Mouse (Mus musculus) forebrain, embryonic 14.5 days (tissue): ENCODE measurements around the gene Hhipl1. TPM values are rescaled to one million over a fixed set of nuclear protein-coding genes. Genes with fewer than 3 reads are reported as not detected.

Experiments
- ATAC-seq: fragments of 200-750 bp; cut with Nextera tagmentation; 2 replicates; pipeline ENCODE4 v1.8.0; 2017; ENCODE audit warnings: mild to moderate bottlenecking, moderate library complexity
- DNase-seq: peaks from one replicate; pipeline ENCODE4 v3.0.0-alpha.2; 2015; ENCODE audit warnings: low spot score
- H3K27ac ChIP-seq: fragments of 300-500 bp; sonication (generic); 2 replicates; pipeline ENCODE4 v1.5.1; 2014; ENCODE audit warnings: low read depth, mild to moderate bottlenecking, control low read depth, low read length, moderate library complexity
- H3K27me3 ChIP-seq: fragments of 300-500 bp; sonication (generic); replicated peaks from 2 replicates; pipeline ENCODE4 v1.6.1; 2014; ENCODE audit warnings: low read length, control low read depth, mixed read lengths; ENCODE audit not compliant: control insufficient read depth, insufficient read depth
- H3K36me3 ChIP-seq: fragments of 300-500 bp; sonication (generic); 2 replicates; pipeline ENCODE4 v1.6.1; 2014; ENCODE audit warnings: low read length, control low read depth; ENCODE audit not compliant: control insufficient read depth, insufficient read depth
- H3K4me1 ChIP-seq: fragments of 300-500 bp; sonication (generic); 2 replicates; pipeline ENCODE4 v1.6.1; 2014; ENCODE audit warnings: antibody characterized with exemption, low read length, control low read depth; ENCODE audit not compliant: control insufficient read depth, insufficient read depth
- H3K4me2 ChIP-seq: fragments of 300-500 bp; sonication (generic); 2 replicates; pipeline ENCODE4 v1.6.1; 2014; ENCODE audit warnings: mild to moderate bottlenecking, control low read depth, low read length
- H3K4me3 ChIP-seq: fragments of 300-500 bp; sonication (generic); 2 replicates; pipeline ENCODE4 v1.5.1; 2014; ENCODE audit warnings: low read depth, low read length, control low read depth
- H3K9ac ChIP-seq: fragments of 300-500 bp; sonication (generic); 2 replicates; pipeline ENCODE4 v1.6.1; 2014; ENCODE audit warnings: mild to moderate bottlenecking, low read length, control low read depth, moderate library complexity
- H3K9me3 ChIP-seq: fragments of 300-500 bp; sonication (generic); replicated peaks from 2 replicates; pipeline ENCODE4 v1.6.1; 2016; ENCODE audit warnings: low read length, control low read depth, mixed read lengths; ENCODE audit not compliant: control insufficient read depth
- WGBS: fragments of 180-500 bp; shearing (Covaris S2); extraction: QIAGEN DNeasy Blood & Tissue Kit; methylation state at CpG from one replicate; pipeline ENCODE4 v1.1.7; 2014; 5-methylcytosine and 5-hydroxymethylcytosine counted together
- polyA plus RNA-seq: library from polyadenylated mRNA; unstranded; fragments of >200 nt; fragmentation: Nextera tagmentation; extraction: Ambion mirVana; gene quantifications from 2 replicates; pipeline ENCODE4 v1.2.1, GENCODE M21; 2014

Hhipl1 gene
- polyA plus RNA-seq, 1 experiment from 2014 or later: 1.4 TPM

DNA sequence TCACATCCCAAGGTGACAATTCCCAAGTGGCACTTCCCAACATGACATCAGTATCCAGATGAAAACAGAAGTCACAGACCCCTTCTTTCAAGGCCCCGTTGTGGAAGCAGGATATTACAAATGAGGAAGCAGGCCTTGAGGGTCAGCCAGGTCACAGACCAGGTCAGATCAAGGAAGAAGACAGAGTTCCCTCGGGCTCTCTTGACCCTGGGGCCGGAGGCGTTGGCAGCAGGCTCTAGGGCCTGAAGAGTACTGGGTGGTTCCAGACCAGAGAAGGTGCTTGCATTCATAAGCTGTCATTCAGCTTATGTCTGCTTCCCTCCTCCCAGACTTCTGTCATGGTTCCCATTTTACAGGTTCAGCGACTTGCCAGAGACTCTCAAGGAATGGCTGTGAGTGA lies 36.4 kb upstream of the Hhipl1 start:
- WGBS: 87% methylated on average over 5 of the region's 5 CpGs
- Histone ChIP-seq H3K27me3 (no peaks in the 10 kb centered on the region), H3K9ac (no peak overlapping the region)

DNA sequence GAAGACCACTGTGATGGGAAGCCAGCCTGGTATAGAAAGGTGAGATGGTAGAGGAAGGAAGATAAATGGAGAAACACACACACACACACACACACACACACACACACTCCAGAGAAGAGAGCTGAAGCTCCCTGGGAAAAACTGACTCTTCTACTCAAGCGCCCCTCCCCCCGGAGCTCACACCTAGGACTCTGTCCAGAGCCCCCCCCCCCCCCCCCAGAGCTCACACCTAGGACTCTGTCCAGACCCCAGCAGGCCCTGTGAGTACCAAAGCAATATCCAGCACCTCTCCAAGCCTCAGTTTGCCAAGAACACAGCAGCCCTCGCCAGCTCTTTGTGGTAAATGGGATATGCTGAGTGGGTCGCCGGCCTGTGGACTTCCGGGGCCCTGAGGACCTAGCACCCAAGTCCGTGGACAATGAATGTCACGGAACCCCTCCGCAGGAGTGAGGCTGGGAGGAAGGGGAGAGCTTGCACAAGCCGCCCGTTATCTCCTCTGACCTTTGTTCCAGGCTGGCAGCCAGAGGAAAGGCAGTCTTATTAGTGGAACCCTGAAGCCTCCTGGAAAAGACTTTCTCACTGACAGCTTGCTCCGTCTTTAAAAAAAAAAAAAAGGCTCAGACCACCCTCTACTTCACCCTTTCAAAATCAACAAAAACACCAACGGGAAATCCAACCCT lies 35.7 kb upstream of the Hhipl1 start:
- no peak overlapping the region for H3K27ac ChIP-seq
- DNase-seq: no peak
- 50% methylated on average over 12 of the region's 13 CpGs for WGBS

More for the DNA sequence above, 36.4 kb upstream of the Hhipl1 start:
- Histone ChIP-seq H3K4me3 (no peak overlapping the region), H3K36me3 (no peaks in the 10 kb centered on the region), H3K4me2 (no peak overlapping the region), H3K27ac (no peak overlapping the region), H3K9me3 (no peaks in the 10 kb centered on the region), H3K4me1 (peaks cover 60% of the 10 kb centered on the region)
- DNase-seq: no peak
- ATAC-seq: no peak

DNA sequence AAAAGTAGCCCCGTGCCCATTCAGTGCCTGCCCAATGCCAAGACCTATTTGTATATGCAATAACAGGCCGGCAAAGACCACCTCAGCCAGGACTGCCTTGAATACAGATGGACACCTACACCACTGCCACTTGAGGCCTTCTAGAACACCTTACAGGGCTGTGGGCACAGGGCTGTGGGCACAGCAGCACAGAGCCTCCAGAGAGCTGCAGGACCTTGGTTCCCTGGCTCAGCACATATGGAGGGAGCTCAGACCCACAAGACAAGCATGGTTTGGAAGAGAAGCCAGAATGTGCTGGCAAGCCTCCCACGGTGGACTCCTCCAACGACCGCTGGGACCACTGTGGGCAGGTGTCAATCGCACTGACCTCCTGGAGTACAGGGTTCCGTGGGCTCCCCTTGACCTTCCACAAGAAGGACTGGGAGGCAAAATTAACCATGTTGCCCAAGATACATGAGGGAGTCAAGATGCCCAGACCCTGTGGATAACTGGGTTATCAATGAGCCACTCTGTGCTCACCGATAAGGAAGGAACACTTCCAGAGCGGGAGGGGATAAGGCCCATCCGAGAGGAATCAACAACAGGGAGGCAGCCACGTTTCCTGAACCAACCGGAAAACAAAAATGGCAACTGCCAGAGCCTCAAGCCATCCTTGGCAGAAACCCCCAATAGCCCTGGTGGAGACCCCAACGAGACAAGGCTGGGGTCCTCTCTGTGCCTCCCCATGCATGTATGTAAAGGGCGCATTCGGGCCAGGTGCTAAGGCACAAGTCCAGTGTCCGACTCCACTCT lies 34.5 kb upstream of the Hhipl1 start:
- Histone ChIP-seq H3K9me3 (no peaks in the 10 kb centered on the region), H3K9ac (peak overlapping the region; percentile 51), H3K36me3 (no peaks in the 10 kb centered on the region), H3K27me3 (no peaks in the 10 kb centered on the region), H3K4me2 (peak overlapping the region; percentile 97), H3K4me3 (peak overlapping the region; percentile 74; the same call in 1 of the 2 replicates), H3K4me1 (peaks cover 46% of the 10 kb centered on the region), H3K27ac (no peak overlapping the region)
- no peak for ATAC-seq
- 65% methylated on average over 16 of the region's 16 CpGs for WGBS
- DNase-seq: no peak

More for the DNA sequence above, 35.7 kb upstream of the Hhipl1 start:
- peaks cover 57% of the 10 kb centered on the region for H3K4me1 ChIP-seq
- H3K27me3 ChIP-seq: no peaks in the 10 kb centered on the region
- H3K9ac ChIP-seq: peak overlapping the region; percentile 51; the same call in 1 of the 2 replicates
- H3K36me3 ChIP-seq: no peaks in the 10 kb centered on the region
- peak overlapping the region; percentile 97 for H3K4me2 ChIP-seq
- no peaks in the 10 kb centered on the region for H3K9me3 ChIP-seq
- ATAC-seq: no peak
- no peak overlapping the region for H3K4me3 ChIP-seq

DNA sequence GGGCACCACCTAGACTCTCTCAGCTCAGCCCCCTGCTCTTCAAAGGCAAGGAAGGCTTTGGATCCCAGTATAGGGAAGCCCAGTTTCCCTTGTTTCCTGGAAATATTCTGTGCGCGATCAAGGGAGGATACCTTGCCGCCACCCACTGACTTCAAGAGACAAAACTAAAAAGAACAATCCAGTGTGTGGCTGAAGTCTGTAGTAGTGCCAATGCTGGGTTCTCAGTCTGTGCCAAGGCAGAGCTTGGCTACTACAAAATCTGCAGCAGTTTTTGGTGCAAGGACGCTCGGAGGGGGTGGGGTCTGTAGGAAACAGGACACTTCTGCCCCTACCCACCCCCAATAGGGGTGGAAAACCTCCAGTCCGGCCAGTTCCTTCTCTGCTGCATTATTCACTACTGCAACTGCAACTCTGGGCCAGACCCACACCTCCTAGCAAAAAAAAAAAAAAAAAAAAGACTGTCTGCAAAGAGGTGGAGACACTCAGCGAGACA lies 33.9 kb upstream of the Hhipl1 start:
- ATAC-seq (no peak), DNase-seq (no peak)
- Histone ChIP-seq H3K9ac (peak overlapping the region; percentile 86; the same call in 1 of the 2 replicates), H3K36me3 (no peaks in the 10 kb centered on the region), H3K9me3 (no peaks in the 10 kb centered on the region), H3K4me1 (peaks cover 46% of the 10 kb centered on the region), H3K4me3 (peak overlapping the region; percentile 74), H3K27me3 (no peaks in the 10 kb centered on the region), H3K27ac (no peak overlapping the region), H3K4me2 (peak overlapping the region; percentile 97)
- 40% methylated on average over 7 of the region's 7 CpGs for WGBS

DNA sequence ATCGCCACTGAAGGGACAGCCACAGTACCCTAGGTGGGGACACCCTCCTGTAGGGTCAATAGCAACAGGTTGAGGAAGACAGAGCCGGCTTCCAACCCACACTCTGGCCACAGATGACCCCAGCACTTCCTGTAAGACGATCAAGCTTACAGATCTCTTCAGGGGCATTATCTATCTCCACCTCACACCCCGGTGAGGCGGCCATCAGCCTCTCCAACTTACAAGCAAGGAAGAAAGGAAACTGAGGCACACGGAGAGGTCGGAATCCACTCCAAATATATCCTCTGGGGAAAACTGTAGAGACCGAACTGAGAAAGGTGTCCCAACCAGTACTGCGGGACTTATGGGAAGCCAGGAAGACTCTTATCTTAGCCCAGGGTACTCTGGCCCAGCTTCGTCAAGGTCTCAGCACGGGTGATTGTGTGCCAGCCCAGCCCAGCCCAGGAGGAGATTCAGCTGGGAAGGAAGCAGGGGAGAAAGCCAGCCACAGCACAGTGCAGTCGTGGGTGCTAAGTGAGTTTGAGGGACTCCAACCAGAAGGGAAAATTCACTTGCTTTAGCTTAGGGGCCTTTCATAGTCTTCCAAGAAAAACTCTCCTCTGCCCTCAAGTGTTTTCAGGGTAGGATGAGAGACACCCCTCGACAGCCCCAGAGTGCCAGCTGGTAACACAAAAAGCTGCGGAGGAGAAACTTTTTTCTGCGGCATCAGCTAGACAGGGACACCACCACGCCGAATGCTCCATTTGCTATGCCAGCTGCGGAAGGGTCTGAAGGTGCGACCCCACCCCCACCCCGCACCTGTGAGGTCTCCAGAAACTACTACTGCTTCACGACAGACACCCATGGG lies 32.4 kb upstream of the Hhipl1 start:
- no peaks in the 10 kb centered on the region for H3K9me3 ChIP-seq
- H3K4me1 ChIP-seq: peaks cover 60% of the 10 kb centered on the region
- no peaks in the 10 kb centered on the region for H3K27me3 ChIP-seq
- no peak overlapping the region for H3K27ac ChIP-seq
- peak overlapping the region; percentile 86 for H3K9ac ChIP-seq
- WGBS: 2% methylated on average over 21 of the region's 21 CpGs
- H3K4me2 ChIP-seq: peak overlapping the region; percentile 97
- ATAC-seq (no peak), DNase-seq (no peak)
- H3K36me3 ChIP-seq: no peaks in the 10 kb centered on the region
- H3K4me3 ChIP-seq: peak overlapping the region; percentile 74

DNA sequence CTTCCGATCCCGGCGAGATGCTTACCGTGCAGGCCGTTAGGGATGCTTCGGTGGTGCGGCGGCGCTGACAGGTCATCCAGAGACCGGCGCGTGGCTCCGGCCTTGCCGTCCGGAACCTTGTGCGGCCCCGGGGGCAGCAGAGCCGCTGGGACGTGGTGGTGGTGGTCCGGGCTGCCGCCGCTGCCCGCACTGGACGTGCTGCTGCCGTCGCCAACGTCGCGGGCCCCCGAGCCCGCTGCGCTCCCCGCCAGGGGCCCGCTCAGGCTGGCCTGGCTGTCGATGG lies 31.8 kb upstream of the Hhipl1 start:
- Histone ChIP-seq H3K36me3 (no peaks in the 10 kb centered on the region), H3K27ac (peak overlapping the region; percentile 87; the same call in 1 of the 2 replicates), H3K9me3 (no peaks in the 10 kb centered on the region), H3K4me3 (peak overlapping the region; percentile 74), H3K4me1 (peaks cover 62% of the 10 kb centered on the region), H3K4me2 (peak overlapping the region; percentile 97), H3K9ac (peak overlapping the region; percentile 86), H3K27me3 (no peaks in the 10 kb centered on the region)
- DNase-seq (no peak), ATAC-seq (no peak)
- WGBS: 0% methylated on average over 30 of the region's 35 CpGs

DNA sequence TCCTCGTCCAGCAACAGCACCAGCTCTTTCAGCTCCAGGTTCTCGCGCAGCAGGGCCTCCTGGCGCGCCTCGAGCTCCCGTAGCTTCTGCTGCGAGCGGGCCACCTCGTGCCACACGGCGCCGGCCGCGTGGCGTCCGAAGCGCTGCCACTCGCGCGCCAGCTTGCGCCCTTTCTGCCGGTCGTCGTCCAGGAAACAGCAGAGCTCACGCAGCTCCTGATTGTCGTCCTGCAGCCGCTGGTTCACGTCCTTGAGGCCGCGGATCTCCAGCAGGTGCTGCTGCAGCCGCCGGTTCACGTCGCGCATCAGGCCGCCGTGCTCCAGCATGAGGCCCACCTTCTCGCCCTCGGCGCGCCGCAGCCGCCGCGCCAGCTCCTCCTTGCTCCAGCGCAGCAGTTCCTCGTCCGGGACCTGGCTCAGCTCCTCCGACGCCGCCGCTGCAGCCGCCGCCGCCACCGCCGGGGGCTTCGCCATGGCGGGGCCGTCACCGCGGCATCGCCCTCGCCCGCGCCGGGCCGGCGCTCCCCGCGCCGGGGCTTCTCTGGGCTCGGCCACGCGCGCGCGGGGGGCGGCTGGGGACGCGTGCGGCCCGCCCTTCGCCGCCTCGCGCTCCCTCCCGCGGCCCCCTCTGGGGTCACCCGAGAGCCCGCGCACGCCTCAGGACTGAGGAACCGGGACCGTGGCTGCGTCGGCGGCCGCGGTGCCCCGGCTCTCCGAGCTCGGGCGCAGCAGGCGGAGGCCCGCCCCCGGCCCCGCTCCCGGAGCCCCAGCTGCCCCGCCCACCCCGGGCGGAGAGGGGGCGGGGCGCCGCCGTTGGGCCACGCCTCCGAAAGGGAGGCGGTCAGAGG lies 31.2 kb upstream of the Hhipl1 start, which contains the start of gene Ccdc85c:
Gene Ccdc85c (minus strand): TSS at position 765 of the 847 bp plus-strand sequence.
- peak within 1 kb of the TSS; percentile 86 for H3K9ac ChIP-seq
- no peaks in the 10 kb centered on the region for H3K9me3 ChIP-seq
- peak within 1 kb of the TSS; percentile 74 for H3K4me3 ChIP-seq
- no peaks in the 10 kb centered on the region for H3K27me3 ChIP-seq
- ATAC-seq: peak; percentile 6
- WGBS: under 1% methylated on average over 92 of the region's 120 CpGs
- H3K27ac ChIP-seq: peak within 1 kb of the TSS; percentile 91
- H3K36me3 ChIP-seq: no peaks in the 10 kb centered on the region
- peak; percentile 62 for DNase-seq
- H3K4me1 ChIP-seq: peaks cover 62% of the 10 kb centered on the region
- peak within 1 kb of the TSS; percentile 97 for H3K4me2 ChIP-seq

DNA sequence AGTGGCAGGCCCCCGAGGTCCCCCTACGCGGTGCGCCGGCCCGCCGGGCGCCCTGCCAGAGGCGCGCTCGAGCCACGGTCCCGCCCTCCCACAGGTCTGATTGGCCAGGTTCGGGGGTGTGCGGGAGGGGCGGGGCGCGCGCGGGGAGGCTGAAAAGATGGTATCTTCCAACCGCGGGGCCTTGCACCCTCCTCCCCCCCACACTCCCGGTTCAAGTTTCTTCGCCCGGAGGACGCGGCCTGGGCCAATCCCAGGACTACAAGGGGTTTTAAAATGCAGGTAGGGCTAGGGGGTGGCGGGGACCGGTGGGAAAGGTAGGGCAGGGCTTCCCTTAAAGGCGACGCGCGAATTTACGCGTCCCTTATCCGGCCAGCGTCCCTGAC lies 30.6 kb upstream of the Hhipl1 start:
- Histone ChIP-seq H3K36me3 (no peaks in the 10 kb centered on the region), H3K27me3 (no peaks in the 10 kb centered on the region), H3K27ac (peak overlapping the region; percentile 91), H3K4me3 (peak overlapping the region; percentile 74), H3K9ac (peak overlapping the region; percentile 84), H3K4me1 (peaks cover 60% of the 10 kb centered on the region), H3K4me2 (peak overlapping the region; percentile 97), H3K9me3 (no peaks in the 10 kb centered on the region)
- ATAC-seq (peak; percentile 90), DNase-seq (peak; percentile 98)
- WGBS: 0% methylated on average over 31 of the region's 37 CpGs
